Mouse (Mus musculus) CH12.LX (cell line): ENCODE measurements at regions not wholly inside any gene's neighbourhood (a gene's known extent, or its start where the extent isn't known, plus 50 kb on each side); places are given as distances from the start of the nearest gene placed in this dataset.

ENCODE experiments used
- DNase-seq: peaks from one replicate; pipeline ENCODE4 v3.0.0-alpha.2; 2013; ENCODE audit errors: extremely low read depth
- H3K27ac ChIP-seq: 2 replicates; pipeline ENCODE4 v1.5.1; 2012; ENCODE audit warnings: low read depth, mild to moderate bottlenecking, control low read depth, moderate library complexity; ENCODE audit not compliant: insufficient read depth
- H3K27me3 ChIP-seq: replicated peaks from 2 replicates; pipeline ENCODE3; 2012; ENCODE audit warnings: inconsistent platforms
- H3K36me3 ChIP-seq, 2 experiments: replicated peaks in 1 of 2; 2 replicates each; pipeline versions ENCODE3 to v1.6.1; 2012; ENCODE audit warnings: inconsistent platforms in 1 of 2, low read length in 1 of 2, mild to moderate bottlenecking in 1 of 2, mixed read lengths in 1 of 2, moderate library complexity in 1 of 2; ENCODE audit not compliant: control insufficient read depth in 1 of 2, insufficient read depth in 1 of 2
- H3K4me1 ChIP-seq, 2 experiments: 2 replicates each; pipeline ENCODE4 v1.6.1; 2012; ENCODE audit warnings: inconsistent platforms in 1 of 2, moderate library complexity in 1 of 2; ENCODE audit not compliant: insufficient read depth in 2 of 2, control insufficient read depth in 1 of 2
- H3K4me2 ChIP-seq: 2 replicates; pipeline ENCODE4 v1.6.1; 2012; ENCODE audit warnings: low read depth, mild to moderate bottlenecking, control low read depth; ENCODE audit not compliant: poor library complexity, insufficient read depth, severe bottlenecking
- H3K4me3 ChIP-seq, 3 experiments: fragments of 150-350 bp in 1 of 3; sonication (generic) in 1 of 3; replicated peaks in 1 of 3; 2 replicates each; pipeline versions ENCODE3 to v1.5.1; 2011 to 2012; ENCODE audit warnings: low read depth in 2 of 3, low read length in 2 of 3, mild to moderate bottlenecking in 2 of 3, moderate library complexity in 2 of 3, control low read depth in 1 of 3, improper control_type of control experiment in 1 of 3, inconsistent platforms in 1 of 3, mixed read lengths in 1 of 3; ENCODE audit not compliant: poor library complexity in 1 of 3
- H3K79me2 ChIP-seq: replicated peaks from 2 replicates; pipeline ENCODE4 v1.6.1; 2012; ENCODE audit warnings: mild to moderate bottlenecking, moderate library complexity; ENCODE audit not compliant: control insufficient read depth, poor library complexity, insufficient read depth, severe bottlenecking; ENCODE audit errors: extremely low read depth
- H3K9ac ChIP-seq: 2 replicates; pipeline ENCODE4 v1.6.1; 2012; ENCODE audit warnings: low read depth, mild to moderate bottlenecking, control low read depth, moderate library complexity; ENCODE audit not compliant: insufficient read depth
- H3K9me3 ChIP-seq: replicated peaks from 2 replicates; pipeline ENCODE3; 2012; ENCODE audit warnings: low read length, inconsistent platforms, mixed read lengths
- CTCF ChIP-seq, 2 experiments: IDR thresholded peaks in 1 of 2; conservative IDR thresholded peaks in 1 of 2; 2 replicates each; pipeline ENCODE4 v1.5.1; 2011 to 2012; ENCODE audit warnings: low read depth in 2 of 2, low read length in 2 of 2, improper control_type of control experiment in 1 of 2, inconsistent platforms in 1 of 2, mild to moderate bottlenecking in 1 of 2, moderate library complexity in 1 of 2
- E2F4 ChIP-seq: IDR thresholded peaks from 2 replicates; pipeline ENCODE4 v1.6.1; 2011; ENCODE audit warnings: low read depth, low read length, improper control_type of control experiment; ENCODE audit not compliant: insufficient replicate concordance
- HCFC1 ChIP-seq: IDR thresholded peaks from 2 replicates; pipeline ENCODE4 v1.6.1; 2012; ENCODE audit warnings: low read depth, mild to moderate bottlenecking, inconsistent platforms, low read length, improper control_type of control experiment
- IRF4 ChIP-seq: IDR thresholded peaks from 2 replicates; pipeline ENCODE4 v1.6.1; 2014; ENCODE audit warnings: low read depth, mild to moderate bottlenecking, inconsistent platforms, low read length, improper control_type of control experiment
- JUN ChIP-seq: IDR thresholded peaks from 2 replicates; pipeline ENCODE4 v1.6.1; 2011; ENCODE audit warnings: low read depth, mild to moderate bottlenecking, low read length, improper control_type of control experiment, moderate library complexity; ENCODE audit not compliant: insufficient read depth
- MAFK ChIP-seq: IDR thresholded peaks from 2 replicates; pipeline ENCODE4 v1.6.1; 2011; ENCODE audit warnings: low read length, improper control_type of control experiment; ENCODE audit not compliant: insufficient replicate concordance
- MYC ChIP-seq: IDR thresholded peaks from 2 replicates; pipeline ENCODE4 v1.6.1; 2011; ENCODE audit warnings: low read depth, mild to moderate bottlenecking, improper control_type of control experiment, low read length
- NELFE ChIP-seq: IDR thresholded peaks from 2 replicates; pipeline ENCODE4 v1.6.1; 2011; ENCODE audit warnings: low read depth, low read length, improper control_type of control experiment
- NRF1 ChIP-seq: IDR thresholded peaks from 2 replicates; pipeline ENCODE4 v1.6.1; 2014; ENCODE audit warnings: low read depth, mild to moderate bottlenecking, inconsistent platforms, low read length, improper control_type of control experiment, moderate library complexity
- PAX5 ChIP-seq: IDR thresholded peaks from 2 replicates; pipeline ENCODE4 v1.6.1; 2012; ENCODE audit warnings: low read length, inconsistent platforms, mixed read lengths
- POLR2A ChIP-seq: IDR thresholded peaks from 2 replicates; pipeline ENCODE4 v1.6.1; 2011; ENCODE audit warnings: low read depth, mild to moderate bottlenecking, improper control_type of control experiment, low read length
- RAD21 ChIP-seq: IDR thresholded peaks from 2 replicates; pipeline ENCODE4 v1.6.1; 2011; ENCODE audit warnings: low read depth, mild to moderate bottlenecking, low read length, improper control_type of control experiment, moderate library complexity
- SMC3 ChIP-seq: IDR thresholded peaks from 2 replicates; pipeline ENCODE4 v1.6.1; 2011; ENCODE audit warnings: low read depth, low read length, improper control_type of control experiment
- UBTF ChIP-seq: IDR thresholded peaks from 2 replicates; pipeline ENCODE4 v1.6.1; 2012; ENCODE audit warnings: low read depth, mild to moderate bottlenecking, inconsistent platforms, low read length, improper control_type of control experiment, moderate library complexity
- USF1 ChIP-seq: IDR thresholded peaks from 2 replicates; pipeline ENCODE4 v1.6.1; 2014; ENCODE audit warnings: low read depth, mild to moderate bottlenecking, inconsistent platforms, low read length, improper control_type of control experiment
- ZC3H11A ChIP-seq: IDR thresholded peaks from 2 replicates; pipeline ENCODE4 v1.6.1; 2012; ENCODE audit warnings: low read depth, mild to moderate bottlenecking, inconsistent platforms, low read length, improper control_type of control experiment
- dilution Hi-C: fragments of 300-500 bp; cut with MboI; formaldehyde crosslinking; loops from 2 replicates; pipeline ENCODE4 v1.14.3; 2020; ENCODE audit warnings: low sequenced_read_pairs; ENCODE audit not compliant: extremely low pct_unique_long_range_greater_than_20kb, extremely low pct_ligation_motif_present
- in situ Hi-C: fragments of 300-500 bp; cut with MboI; formaldehyde crosslinking; loops from 3 replicates; pipeline ENCODE4 v1.14.3; 2019; ENCODE audit warnings: low sequenced_read_pairs, low pct_ligation_motif_present, low pct_unique_long_range_greater_than_20kb, mixed read lengths

- Histone ChIP-seq H3K4me3 (no peak overlapping the region), H3K79me2 (no peaks in the 10 kb centered on the region), H3K27ac (no peak overlapping the region), H3K36me3 (no peaks in the 10 kb centered on the region), H3K27me3 (no peaks in the 10 kb centered on the region), H3K9me3 (peaks cover 3% of the 10 kb centered on the region), H3K4me2 (no peak overlapping the region), H3K4me1 (peaks cover 4 to 12% of the 10 kb centered on the region in 2 experiments; a peak in 3 of 4 replicates)
- in situ Hi-C loops (no loop called here), dilution Hi-C loops (no loop called here)
- TF ChIP-seq IRF4 (no peak), UBTF (no peak), NRF1 (no peak), POLR2A (no peak), HCFC1 (no peak), PAX5 (no peak), MYC (no peak), NELFE (no peak)
- TF ChIP-seq, all 38 proteins: peak for 0
- no peak for DNase-seq
- no peak overlapping the region for H3K9ac ChIP-seq
These were observed 329.4 kb downstream of the Hlx start for GRCm38 (mm10) chr1:184402985-184403384.

DNA sequence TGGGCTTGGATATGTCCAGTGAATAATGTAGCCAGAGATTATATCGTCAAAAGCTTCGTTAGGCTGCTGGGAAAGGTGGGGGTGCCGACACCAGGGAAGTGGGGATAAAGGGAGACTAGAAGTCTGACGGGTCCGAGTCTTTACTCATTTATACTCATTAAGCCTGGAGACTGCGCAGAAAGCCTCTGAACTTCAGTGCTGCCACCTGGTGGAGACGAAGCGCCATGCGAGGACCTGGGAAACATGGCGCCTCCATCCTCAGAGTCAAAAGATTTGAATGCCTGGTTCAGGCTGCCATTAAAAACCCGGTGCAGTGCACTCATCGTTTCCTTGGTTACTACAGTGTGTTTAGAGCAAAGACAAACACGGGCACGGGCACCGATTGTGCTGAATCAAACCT lies 337.2 kb downstream of the Hlx start:
- peaks cover 0 to 9% of the 10 kb centered on the region in 2 experiments; a peak in 1 of 4 replicates for H3K4me1 ChIP-seq
- dilution Hi-C loops (no loop called here), in situ Hi-C loops (no loop called here)
- TF ChIP-seq E2F4 (no peak), NRF1 (peak; percentile 81), MAFK (no peak), JUN (no peak), CTCF (conservative IDR thresholded peaks at IDR 0.05 in 1 of 2, IDR thresholded peaks at IDR 0.05 in 1 of 2; ENCODE audit: low read depth in 2 of 2, low read length in 2 of 2) (peak; percentile 56 to 89), RAD21 (peak; percentile 56), ZC3H11A (peak; percentile 20; the same call in 1 of the 2 replicates), USF1 (no peak), SMC3 (peak; percentile 90)
- no peak overlapping the region for H3K9ac ChIP-seq
- H3K9me3 ChIP-seq, result peaks cover 3% of the 10 kb centered on the region
- no peak overlapping the region for H3K4me2 ChIP-seq
- H3K27ac ChIP-seq, result no peak overlapping the region
- no peaks in the 10 kb centered on the region for H3K27me3 ChIP-seq
- H3K36me3 ChIP-seq, result no peaks in the 10 kb centered on the region
- no peak overlapping the region for H3K4me3 ChIP-seq
- DNase-seq, result peak; percentile 59
- H3K79me2 ChIP-seq, result no peaks in the 10 kb centered on the region
